Mouse (Mus musculus): ENCODE data around the gene Pigk. TPM values are rescaled to one million over a fixed set of nuclear protein-coding genes. Genes with fewer than 3 reads are reported as not detected.

The Pigk gene
- polyA plus RNA-seq, 1 experiment from 2014 or later, result 33.7 TPM

GRCm38 (mm10) chr3:152753345-152753744 lies 39.4 kb downstream of the Pigk start:
- no peak overlapping the region for H3K4me3 ChIP-seq (ENCODE audit: low read depth, low read length)
- no peaks in the 10 kb centered on the region for H3K27me3 ChIP-seq (replicated peaks; ENCODE audit: control insufficient read depth, insufficient read depth, low read length)
- 76% methylated on average over 4 of the region's 4 CpGs for WGBS
- TF ChIP-seq CTCF (IDR thresholded peaks at IDR 0.05; ENCODE audit: low read depth), result no peak
- H3K27ac ChIP-seq (ENCODE audit: low read depth, low read length), result no peak overlapping the region
- H3K36me3 ChIP-seq (ENCODE audit: control insufficient read depth, insufficient read depth), result no peaks in the 10 kb centered on the region
- no peak overlapping the region for H3K9ac ChIP-seq (ENCODE audit: low read depth, low read length)
- H3K9me3 ChIP-seq (ENCODE audit: control insufficient read depth), result no peaks in the 10 kb centered on the region
- no peak for ATAC-seq
- H3K4me1 ChIP-seq (replicated peaks; ENCODE audit: control insufficient read depth, insufficient read depth, low read length), result no peaks in the 10 kb centered on the region
- no peak overlapping the region for H3K4me2 ChIP-seq (replicated peaks; ENCODE audit: low read depth)

- H3K4me3 ChIP-seq (ENCODE audit: low read depth, low read length), result no peak overlapping the region
- 66% methylated on average over 14 of the region's 14 CpGs for WGBS
- H3K9ac ChIP-seq (ENCODE audit: low read depth, low read length), result no peak overlapping the region
- ATAC-seq, result peak; percentile 62
- no peaks in the 10 kb centered on the region for H3K9me3 ChIP-seq (ENCODE audit: control insufficient read depth)
- H3K4me2 ChIP-seq (replicated peaks; ENCODE audit: low read depth), result no peak overlapping the region
- no peaks in the 10 kb centered on the region for H3K27me3 ChIP-seq (replicated peaks; ENCODE audit: control insufficient read depth, insufficient read depth, low read length)
- TF ChIP-seq CTCF (IDR thresholded peaks at IDR 0.05; ENCODE audit: low read depth), result peak; percentile 46
- H3K36me3 ChIP-seq (ENCODE audit: control insufficient read depth, insufficient read depth), result no peaks in the 10 kb centered on the region
- H3K27ac ChIP-seq (ENCODE audit: low read depth, low read length), result no peak overlapping the region; the same call in 1 of the 2 replicates
- no peaks in the 10 kb centered on the region for H3K4me1 ChIP-seq (replicated peaks; ENCODE audit: control insufficient read depth, insufficient read depth, low read length)
These were observed 40.2 kb downstream of the Pigk start for GRCm38 (mm10) chr3:152753920-152754764.

- no peak overlapping the region for H3K27ac ChIP-seq (ENCODE audit: low read depth, low read length)
- no peaks in the 10 kb centered on the region for H3K4me1 ChIP-seq (replicated peaks; ENCODE audit: control insufficient read depth, insufficient read depth, low read length)
- WGBS, result 80% methylated on average over 7 of the region's 7 CpGs
- H3K27me3 ChIP-seq (replicated peaks; ENCODE audit: control insufficient read depth, insufficient read depth, low read length), result no peaks in the 10 kb centered on the region
- H3K9ac ChIP-seq (ENCODE audit: low read depth, low read length), result no peak overlapping the region
- H3K36me3 ChIP-seq (ENCODE audit: control insufficient read depth, insufficient read depth), result no peaks in the 10 kb centered on the region
- H3K4me2 ChIP-seq (replicated peaks; ENCODE audit: low read depth), result no peak overlapping the region
- no peak for TF ChIP-seq CTCF (IDR thresholded peaks at IDR 0.05; ENCODE audit: low read depth)
- H3K4me3 ChIP-seq (ENCODE audit: low read depth, low read length), result no peak overlapping the region
- no peak for ATAC-seq
- H3K9me3 ChIP-seq (ENCODE audit: control insufficient read depth), result no peaks in the 10 kb centered on the region
These were observed 41.6 kb downstream of the Pigk start for GRCm38 (mm10) chr3:152755515-152755914.

- Histone ChIP-seq H3K4me1 (replicated peaks; ENCODE audit: control insufficient read depth, insufficient read depth, low read length) (no peaks in the 10 kb centered on the region), H3K4me3 (ENCODE audit: low read depth, low read length) (no peak overlapping the region), H3K27ac (ENCODE audit: low read depth, low read length) (no peak overlapping the region), H3K27me3 (replicated peaks; ENCODE audit: control insufficient read depth, insufficient read depth, low read length) (no peaks in the 10 kb centered on the region), H3K4me2 (replicated peaks; ENCODE audit: low read depth) (no peak overlapping the region), H3K9ac (ENCODE audit: low read depth, low read length) (no peak overlapping the region), H3K36me3 (ENCODE audit: control insufficient read depth, insufficient read depth) (no peaks in the 10 kb centered on the region), H3K9me3 (ENCODE audit: control insufficient read depth) (no peaks in the 10 kb centered on the region)
- WGBS, result 82% methylated on average over 2 of the region's 2 CpGs
- ATAC-seq, result no peak
- TF ChIP-seq CTCF (IDR thresholded peaks at IDR 0.05; ENCODE audit: low read depth), result no peak
These were observed 43.0 kb downstream of the Pigk start for GRCm38 (mm10) chr3:152756896-152757295.

GRCm38 (mm10) chr3:152757464-152758393 lies 43.8 kb downstream of the Pigk start:
- no peaks in the 10 kb centered on the region for H3K36me3 ChIP-seq (ENCODE audit: control insufficient read depth, insufficient read depth)
- H3K4me1 ChIP-seq (replicated peaks; ENCODE audit: control insufficient read depth, insufficient read depth, low read length), result no peaks in the 10 kb centered on the region
- no peaks in the 10 kb centered on the region for H3K9me3 ChIP-seq (ENCODE audit: control insufficient read depth)
- no peak overlapping the region for H3K4me3 ChIP-seq (ENCODE audit: low read depth, low read length)
- H3K4me2 ChIP-seq (replicated peaks; ENCODE audit: low read depth), result no peak overlapping the region
- H3K27me3 ChIP-seq (replicated peaks; ENCODE audit: control insufficient read depth, insufficient read depth, low read length), result no peaks in the 10 kb centered on the region
- no peak for TF ChIP-seq CTCF (IDR thresholded peaks at IDR 0.05; ENCODE audit: low read depth)
- no peak for ATAC-seq
- WGBS, result 89% methylated on average over 12 of the region's 12 CpGs
- no peak overlapping the region for H3K27ac ChIP-seq (ENCODE audit: low read depth, low read length)
- H3K9ac ChIP-seq (ENCODE audit: low read depth, low read length), result no peak overlapping the region

GRCm38 (mm10) chr3:152758500-152759032 lies 44.7 kb downstream of the Pigk start:
- H3K9ac ChIP-seq (ENCODE audit: low read depth, low read length), result no peak overlapping the region
- H3K9me3 ChIP-seq (ENCODE audit: control insufficient read depth), result no peaks in the 10 kb centered on the region
- WGBS, result 78% methylated on average over 15 of the region's 15 CpGs
- TF ChIP-seq CTCF (IDR thresholded peaks at IDR 0.05; ENCODE audit: low read depth), result no peak
- ATAC-seq, result no peak
- H3K4me3 ChIP-seq (ENCODE audit: low read depth, low read length), result no peak overlapping the region
- H3K4me1 ChIP-seq (replicated peaks; ENCODE audit: control insufficient read depth, insufficient read depth, low read length), result no peaks in the 10 kb centered on the region
- no peaks in the 10 kb centered on the region for H3K27me3 ChIP-seq (replicated peaks; ENCODE audit: control insufficient read depth, insufficient read depth, low read length)
- H3K36me3 ChIP-seq (ENCODE audit: control insufficient read depth, insufficient read depth), result no peaks in the 10 kb centered on the region
- H3K27ac ChIP-seq (ENCODE audit: low read depth, low read length), result no peak overlapping the region
- no peak overlapping the region for H3K4me2 ChIP-seq (replicated peaks; ENCODE audit: low read depth)

All from intestine, postnatal 0 days (tissue).